Mouse (Mus musculus) cerebellum, postnatal 36 days (tissue): ENCODE results near the gene Gjb3.

Experiments used
- DNase-seq, 2 experiments: peaks; one replicate each; pipeline ENCODE4 v3.0.0; 2021 to 2022; ENCODE audit warnings: mixed read lengths in 2 of 2

Gjb3 gene

DNA sequence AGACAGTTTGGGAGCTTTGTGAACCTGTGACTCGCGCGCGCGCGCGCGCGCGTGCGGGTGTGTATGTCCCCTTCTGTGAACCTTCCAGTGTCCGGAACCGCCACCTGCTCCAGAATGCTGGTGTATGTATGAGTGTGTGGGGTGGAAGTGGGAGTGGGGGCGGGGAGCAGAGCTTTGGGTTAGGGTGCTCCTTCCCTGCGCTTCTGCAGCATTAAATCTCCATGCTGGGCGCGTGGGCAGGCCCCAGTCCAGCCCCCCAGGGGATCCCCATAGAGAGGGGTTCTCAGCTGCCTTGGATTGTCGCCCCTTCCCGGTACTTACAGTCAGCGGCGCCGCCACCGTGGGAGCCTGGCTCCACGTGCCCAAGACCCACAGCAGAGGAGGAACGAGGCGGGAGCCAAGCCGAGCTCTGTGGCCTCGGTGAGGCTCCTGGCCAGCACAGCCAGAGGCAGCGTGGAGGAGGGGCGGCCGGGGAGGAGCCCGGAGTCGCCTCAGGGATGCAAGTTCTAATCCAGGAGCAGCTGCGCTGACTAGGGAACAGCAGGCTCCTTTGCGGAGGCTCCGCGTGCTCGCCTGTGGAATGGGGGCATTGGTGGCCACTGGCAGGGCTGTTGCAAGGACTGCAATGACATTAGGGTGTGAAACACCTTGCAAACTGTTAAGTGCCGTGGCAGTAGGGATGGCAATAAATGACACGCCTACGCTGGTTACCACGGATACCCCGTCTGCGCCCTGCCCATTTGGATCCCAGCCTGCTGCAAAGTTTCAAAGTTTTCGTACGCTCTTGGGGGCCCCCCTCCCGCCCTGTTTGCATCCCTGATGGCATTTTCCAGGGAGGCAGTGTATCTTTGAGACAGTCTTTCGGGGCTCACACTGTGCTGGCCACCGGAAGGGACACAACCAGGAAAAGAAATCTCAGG lies at the start of gene Gjb3:
Gene Gjb3 (minus strand): TSS at position 664 of the 920 bp plus-strand sequence.
- DNase-seq: no peak

DNA sequence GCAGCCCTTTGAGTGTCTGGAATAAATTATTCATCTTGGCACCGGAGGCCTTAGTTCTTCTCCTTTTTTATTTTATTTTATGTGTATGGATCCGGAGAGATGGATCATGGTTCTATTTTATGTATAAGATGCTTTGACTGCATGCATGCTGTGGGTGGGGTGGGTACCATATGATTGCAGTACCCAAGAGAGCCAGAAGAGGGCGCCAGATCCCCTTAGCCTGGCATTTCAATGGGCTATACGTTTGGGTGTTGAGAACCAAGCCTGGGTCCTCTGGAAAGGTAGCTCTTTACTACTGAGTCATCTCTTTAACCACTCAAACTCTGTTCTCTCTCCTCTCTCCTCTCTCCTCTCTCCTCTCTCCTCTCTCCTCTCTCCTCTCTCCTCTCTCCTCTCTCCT lies 46.7 kb upstream of the Gjb3 start:
- DNase-seq: no peak

DNA sequence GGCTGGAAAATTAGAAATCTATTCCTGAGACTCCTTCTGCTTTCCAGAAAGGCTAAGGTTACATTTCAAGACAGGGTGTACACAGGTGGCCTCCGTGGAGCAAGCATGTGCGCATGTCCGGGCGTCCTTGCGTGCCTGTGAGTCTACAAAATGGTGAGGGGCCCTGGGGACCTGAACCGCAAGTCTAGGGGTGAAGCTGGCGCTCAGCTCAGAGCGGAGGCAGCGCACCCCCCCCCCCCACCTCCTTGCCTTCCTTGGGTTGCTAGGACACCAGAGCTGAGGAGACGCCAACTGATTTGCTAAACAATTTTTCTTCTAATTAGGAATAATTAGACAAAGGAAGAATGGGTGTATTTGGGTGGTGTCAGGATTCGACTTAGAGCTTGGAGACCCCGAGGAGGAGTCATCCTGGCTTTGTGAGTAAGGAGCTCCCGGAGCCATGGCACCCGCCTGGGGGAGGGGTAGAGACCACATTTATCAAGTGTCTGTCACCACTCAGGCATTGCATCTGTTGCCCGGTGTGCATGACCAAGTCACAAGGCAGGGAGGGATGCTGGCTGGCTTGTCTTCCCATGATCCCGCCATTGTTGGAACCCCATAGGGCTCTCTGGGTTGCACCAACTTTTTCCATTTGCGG lies 45.0 kb upstream of the Gjb3 start:
- no peak for DNase-seq

DNA sequence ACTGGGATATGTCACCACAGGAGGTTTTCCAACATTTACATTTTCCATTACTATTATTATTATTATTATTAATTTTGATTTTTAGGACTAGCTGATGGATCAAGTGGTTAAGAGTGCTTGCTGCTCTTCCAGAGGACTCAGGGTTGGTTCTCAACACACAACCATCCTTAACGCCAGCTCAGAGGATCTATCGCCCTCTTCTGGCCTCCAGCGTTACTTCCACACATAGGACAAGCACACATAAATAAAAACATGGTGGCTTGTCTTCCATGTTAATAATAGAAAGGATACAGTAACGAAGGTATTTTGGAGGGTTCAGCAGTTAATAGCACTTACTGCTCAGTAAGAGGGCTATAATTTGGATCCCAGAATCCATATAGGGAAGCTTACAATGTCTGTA lies 44.0 kb upstream of the Gjb3 start:
- no peak for DNase-seq

DNA sequence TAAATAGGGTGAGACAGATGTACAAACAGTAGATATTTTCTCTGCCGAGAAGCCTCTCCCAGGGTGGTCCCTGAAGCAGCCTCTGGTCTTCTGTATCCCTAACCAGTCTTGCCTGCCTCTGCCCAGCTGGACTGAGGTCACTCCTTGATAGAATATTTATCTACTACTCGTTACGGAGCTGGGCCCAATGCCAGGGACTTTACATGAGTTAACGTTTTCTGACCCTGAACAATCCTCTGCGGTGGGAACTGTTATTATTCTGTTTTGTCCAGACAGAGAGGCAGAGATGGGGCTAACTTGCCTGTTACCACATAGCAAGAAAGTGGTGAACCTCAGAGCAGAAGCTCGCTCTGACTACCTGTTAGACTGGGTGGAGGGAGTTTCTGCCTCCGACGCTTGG lies 42.8 kb upstream of the Gjb3 start:
- DNase-seq: no peak

DNA sequence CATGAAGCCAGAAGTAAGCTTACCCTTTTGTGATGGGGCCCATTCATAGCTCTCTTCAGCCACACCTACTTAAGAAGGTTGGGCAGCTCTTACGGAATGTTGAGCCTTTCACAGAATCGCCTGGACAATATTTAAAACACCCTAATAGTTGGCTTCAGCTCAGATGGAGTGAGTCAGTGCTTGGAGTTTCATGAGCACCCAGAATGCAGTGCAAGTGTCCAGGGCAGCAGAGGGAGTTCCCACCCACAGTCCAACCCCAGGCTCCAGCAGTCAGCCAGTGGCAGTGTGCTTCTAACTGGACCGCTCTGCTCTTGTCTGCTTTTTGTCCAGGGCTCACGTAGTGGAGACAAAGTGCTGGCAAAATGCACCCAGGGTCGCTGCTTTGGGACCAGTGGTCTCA lies 40.9 kb upstream of the Gjb3 start:
- no peak for DNase-seq

DNA sequence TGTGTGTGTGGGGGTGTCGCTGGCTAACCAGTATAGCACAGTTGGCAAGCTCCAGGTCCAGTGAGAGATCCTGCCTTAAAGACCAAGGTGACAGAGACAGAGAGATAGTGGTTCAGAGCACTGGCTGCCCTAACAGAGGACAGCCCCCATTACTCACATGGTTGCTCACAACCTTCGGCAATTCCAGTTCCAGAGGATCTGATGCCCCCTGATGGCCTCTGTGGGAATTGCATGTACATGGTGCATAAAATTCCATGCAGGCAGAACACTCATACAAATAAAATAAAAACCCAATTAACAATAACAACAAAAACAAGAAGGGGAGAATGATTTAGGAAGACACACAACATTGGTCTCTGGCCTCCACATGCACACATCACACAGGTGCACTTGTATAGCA lies 39.8 kb upstream of the Gjb3 start:
- DNase-seq: no peak

DNA sequence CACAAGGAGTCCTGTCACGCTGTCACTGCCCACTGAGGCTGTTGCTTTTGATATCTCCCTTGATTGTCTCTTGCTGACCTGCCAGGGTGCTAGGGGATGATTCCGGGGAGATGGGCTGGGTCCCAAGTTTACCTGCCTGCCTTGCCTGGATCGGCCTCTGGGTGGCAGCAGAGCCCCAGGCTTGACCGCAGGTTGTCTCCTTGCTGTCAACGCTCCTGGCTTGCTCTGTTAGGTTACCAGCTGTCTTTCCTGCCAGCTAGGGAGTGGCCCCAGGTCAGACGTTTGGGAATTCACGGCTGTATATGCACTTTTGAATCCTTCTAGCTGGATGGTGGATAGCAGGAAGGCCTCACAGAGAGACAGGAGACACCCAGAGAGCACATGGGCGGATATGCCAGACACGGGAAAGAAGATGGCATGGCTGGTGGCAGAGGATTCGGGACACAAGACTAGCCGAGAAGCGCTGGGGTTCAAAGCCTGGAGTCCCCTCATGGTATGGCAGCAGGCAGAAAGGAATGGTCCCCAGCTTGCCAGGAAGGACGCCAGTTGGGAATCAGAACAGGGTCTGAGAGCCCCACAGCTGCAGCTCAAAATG lies 37.8 kb upstream of the Gjb3 start:
- DNase-seq: peak; percentile 81 to 83

DNA sequence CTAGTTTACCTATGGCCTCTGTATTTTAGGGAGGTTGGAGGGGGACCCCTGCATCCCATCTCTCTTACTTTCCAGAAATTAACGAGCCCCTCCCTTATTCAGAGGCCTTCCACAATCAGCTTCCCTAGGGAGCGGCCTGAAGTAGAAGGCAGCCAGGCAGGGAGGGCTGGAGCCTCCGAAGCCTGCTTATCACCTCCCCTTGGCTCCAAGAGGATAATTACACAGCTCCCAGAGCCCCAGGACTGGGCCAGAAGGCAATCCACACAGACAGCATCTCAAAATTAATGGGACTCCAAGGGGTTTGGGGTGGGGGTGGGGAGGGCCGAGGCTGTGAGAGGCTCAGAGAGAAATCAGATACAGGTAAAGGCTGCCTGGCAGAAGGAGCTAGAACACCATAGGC lies 35.2 kb upstream of the Gjb3 start:
- no peak for DNase-seq

DNA sequence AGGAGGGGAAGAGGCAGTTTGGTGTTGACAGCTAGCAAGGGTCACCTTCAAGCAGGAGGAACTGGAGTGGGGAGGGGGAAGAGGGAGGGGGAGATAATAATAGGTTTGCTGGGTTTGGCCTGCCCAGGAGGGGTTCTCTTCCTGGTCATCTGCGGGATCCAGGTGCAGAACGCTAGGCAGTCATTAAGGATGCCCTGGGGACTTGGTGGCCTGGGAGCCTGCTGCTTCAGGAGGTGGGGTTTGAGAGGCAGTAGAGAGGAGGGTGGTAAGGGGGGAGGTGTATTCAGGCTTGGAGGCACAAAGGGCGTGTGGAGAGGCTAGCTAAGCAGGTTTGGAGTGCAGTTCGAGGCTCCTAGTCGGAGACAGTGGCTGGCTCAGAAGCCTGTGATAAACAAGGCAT lies 34.8 kb upstream of the Gjb3 start:
- DNase-seq: no peak

DNA sequence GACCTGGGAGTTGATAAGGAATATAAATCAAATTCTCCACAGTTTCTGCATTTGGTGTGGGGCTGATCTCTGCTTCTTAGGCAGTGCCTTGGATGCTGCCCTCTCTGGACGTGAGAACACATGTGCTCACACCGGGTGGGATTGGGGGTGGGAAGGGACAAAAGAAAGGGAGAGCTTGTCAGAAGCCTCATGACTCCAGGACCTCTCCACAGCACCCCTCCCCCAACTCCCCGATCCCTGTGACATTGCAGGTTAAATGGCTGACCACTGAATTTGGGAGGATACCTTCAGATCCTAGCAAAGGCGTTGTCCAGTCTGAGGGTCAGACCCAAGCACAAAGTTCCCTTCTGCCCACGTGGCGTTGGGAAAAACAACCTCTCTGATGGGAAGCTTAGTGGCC lies 33.8 kb upstream of the Gjb3 start:
- DNase-seq: no peak

DNA sequence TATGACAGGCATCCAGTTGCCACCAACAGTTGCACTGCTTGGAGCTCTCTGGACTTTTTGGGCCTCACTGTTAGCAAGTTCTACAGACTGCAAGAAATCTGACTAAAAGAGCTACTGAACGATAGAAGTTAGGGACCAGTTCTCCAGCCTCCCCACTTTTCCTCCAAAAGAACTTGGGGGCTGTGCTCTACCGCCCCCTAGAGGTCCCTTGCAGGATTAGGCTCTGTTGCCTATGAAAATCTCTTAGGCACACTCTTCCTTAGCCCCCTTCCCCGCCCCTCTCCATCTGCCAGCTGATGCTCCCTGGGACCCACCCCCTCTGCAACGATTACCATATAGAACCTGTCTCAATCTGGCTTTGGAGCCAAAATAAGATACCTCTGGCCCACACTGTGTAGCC lies 32.7 kb upstream of the Gjb3 start:
- no peak for DNase-seq

DNA sequence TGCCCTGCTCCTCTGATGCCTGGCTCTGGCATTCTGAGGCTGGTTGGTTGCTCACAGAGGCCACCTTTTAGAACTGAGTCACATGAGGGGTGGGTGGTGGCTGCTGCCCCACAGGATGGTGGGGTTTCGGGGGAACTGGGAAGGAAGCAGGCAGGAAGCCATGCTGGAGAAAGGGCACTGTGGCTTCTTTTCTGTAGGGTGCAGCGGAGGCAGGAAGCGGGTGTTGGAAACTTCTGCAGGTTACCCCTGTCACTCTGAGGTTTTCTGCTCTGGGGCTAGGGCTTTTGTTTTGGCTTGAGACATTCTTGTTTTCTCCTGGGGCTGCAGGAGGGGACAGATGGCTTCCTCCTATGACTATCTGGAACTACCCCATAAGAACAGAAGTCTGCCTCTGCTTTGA lies 31.9 kb upstream of the Gjb3 start:
- no peak for DNase-seq

DNA sequence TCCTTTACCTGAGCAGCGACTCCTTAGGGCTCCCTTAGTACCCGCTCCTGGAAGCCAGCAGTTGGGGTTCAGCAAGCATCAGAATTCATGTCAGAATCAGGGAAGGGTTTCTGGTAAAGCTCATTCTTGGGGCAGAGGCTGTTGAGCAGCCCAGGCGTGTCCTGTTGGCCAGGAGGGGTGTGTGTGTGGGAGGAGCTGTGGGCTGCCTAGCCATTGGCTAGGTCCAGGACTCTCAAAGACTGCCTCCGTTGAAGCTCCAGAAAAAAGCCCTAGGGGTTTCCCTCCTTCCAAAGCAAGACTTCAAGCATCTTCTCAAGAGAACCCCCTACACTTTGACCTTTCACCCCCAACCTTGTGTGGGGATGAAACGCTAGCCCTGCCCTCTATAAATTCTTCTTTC lies 27.4 kb upstream of the Gjb3 start, which contains the start of gene Gjb5:
Gene Gjb5 (minus strand): TSS at position 164 of the 400 bp plus-strand sequence.
- no peak for DNase-seq

DNA sequence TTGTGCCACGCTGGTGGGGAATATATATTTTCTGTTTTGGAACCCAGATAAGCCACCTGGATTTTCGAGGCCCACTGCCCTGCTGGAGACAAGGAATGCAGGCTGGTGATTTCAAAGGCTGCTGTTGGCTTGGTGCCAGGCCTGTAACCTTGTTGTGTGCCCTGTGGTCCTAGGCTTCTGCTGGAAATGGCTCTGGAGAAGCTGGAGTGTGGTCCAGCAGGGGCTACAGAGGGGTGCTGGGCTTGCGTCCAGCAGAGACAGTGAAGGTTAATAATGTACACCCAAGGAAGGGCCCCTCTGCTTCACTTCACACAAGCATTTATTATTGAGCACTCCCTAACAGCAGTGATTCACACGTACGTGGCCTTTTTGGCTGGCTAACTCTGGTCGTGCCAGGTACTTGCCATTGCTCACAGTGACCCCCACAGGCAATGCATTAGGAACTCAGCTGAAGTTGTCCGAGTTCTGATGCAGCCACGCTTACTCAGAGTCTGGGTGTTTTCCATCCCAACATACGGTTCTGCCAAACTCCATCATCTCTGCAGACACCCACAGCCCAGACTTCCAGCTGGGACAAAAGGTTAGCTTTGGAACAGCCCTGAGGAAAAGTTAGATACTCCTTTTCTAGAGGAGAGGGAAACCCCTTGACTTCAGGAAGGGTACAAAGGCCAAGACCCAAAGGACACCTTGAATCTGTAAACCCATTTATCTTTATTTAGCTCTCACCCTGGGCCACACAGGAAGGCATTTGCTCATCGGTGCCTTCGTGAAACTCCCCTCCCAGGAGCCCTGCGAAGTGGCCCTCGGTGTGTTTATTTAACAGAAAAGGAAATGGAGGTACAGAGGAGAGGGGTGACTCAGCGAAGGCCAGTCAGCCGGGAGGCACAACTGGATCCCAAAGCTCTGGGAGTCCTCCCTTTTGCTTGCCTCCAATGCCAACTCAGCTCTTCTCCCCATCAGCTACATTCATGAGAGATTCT lies 24.2 kb upstream of the Gjb3 start:
- no peak for DNase-seq

DNA sequence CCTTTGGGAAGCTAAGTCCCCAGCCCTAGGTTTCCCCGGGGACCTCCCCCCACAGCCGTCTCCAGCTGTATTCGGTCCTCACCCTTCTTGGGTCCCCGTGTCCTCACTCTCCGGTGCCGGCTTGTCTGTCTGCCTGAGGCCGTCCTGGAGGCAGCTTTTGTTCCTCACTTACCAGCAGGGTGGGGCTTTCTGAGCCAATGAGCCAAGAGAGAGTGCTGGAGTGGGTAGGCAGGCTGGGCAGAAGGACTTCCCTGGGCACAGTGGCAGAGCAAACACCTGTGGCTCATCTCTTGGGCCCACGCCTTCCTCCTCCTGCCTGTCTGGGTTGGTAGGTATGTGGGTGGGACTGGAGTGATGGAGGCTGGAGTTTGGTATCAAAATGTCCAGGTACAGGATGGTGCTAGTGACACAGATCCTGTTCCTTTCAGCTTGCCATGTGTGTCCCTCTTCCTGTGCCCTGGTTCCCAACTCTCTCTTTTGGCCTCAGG lies 23.4 kb upstream of the Gjb3 start, which contains the start of gene Gjb4:
Gene Gjb4 (minus strand): TSS at position 131 of the 488 bp plus-strand sequence.
- DNase-seq: no peak

DNA sequence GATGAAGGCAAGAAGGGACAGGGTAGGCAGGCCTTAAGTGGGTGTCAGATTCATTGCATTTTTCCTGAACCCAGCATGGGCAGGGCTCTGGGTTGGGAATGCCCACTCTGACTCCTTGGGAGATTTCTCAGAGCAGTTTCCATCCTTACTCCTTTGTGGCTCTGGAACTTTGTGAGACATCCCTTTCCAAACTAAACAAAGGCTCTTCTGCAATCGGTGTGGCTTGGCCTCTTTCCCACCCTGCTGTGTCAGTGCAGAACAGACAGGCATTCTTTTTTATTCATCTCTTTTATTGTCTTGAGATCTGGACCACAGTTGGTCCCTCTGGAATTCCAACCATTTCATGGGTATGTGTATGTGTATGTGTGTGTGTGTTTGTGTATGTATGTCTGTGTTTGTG lies 21.9 kb upstream of the Gjb3 start:
- no peak for DNase-seq

DNA sequence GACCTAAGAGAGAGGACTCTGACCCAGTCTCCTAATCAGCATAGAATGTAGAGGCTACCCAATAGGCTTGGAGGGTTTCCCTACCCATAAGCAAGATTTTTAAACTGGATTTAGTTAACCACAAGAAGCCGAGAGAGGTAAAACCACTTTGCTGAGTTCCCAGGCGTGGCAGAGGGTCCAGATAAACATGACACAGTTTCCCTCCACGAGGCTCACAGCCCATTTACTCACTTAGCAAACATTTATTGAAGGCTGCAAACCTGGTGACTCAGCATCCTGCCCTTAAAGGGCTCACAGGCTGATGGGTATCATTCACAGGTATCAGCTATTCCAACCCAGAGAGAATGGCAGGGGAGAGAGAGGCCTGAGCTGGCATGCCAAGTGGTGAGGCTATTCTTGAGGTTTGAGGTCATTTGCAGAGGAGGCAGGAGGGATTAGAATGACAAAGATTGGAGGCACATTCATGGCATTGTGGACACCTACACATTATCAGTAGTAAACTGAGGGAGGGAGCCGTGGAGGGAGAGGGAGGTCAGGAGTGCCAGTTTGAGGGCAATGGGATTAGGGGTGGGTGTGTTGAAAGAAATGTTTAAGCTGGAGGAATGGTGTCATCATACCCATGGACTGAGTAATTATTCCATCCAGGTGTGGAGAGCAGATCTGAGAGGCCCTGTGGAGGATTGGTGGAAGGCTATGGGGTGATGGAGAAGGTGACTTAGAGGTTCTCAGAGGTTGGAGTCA lies 19.1 kb upstream of the Gjb3 start:
- no peak for DNase-seq

DNA sequence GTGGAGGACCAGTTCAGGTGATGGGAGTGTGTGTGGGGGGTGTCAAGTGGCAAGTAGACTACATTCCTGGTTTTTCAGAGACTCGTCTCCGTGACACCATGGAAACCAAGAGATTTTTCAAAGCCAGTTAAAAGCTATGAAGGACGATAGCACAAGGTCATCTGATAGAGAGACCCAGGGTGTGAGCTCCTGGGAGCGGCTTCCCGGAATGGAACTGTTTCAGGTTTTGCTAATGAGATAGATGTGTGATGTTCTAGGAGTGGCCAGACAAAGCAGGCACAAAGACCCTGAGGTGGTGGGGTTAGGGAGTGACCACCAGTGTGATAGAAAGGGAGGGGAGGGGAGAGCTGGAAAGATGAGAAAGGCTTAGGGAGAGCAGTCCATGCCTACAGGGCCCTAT lies 14.4 kb upstream of the Gjb3 start:
- no peak for DNase-seq

DNA sequence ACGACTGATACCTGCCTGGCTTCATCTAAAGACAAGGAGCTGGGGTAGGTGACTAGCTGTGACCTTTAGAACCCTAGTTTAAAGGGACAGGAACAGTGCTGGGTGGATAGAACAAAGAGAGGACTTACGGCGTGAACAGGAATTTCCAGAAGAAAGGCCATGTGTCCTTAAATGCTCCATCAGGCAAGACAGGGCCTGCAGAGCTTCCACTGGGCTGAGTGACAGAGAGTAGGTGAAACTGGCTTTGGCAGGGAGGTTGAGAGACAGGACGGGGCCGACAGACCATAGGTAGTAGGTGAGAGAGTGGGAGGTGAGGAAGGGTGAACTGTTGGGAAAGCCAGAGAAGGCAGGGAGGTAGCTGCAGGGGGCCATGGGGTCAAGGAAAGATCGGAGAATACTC lies 10.7 kb upstream of the Gjb3 start:
- DNase-seq: no peak

DNA sequence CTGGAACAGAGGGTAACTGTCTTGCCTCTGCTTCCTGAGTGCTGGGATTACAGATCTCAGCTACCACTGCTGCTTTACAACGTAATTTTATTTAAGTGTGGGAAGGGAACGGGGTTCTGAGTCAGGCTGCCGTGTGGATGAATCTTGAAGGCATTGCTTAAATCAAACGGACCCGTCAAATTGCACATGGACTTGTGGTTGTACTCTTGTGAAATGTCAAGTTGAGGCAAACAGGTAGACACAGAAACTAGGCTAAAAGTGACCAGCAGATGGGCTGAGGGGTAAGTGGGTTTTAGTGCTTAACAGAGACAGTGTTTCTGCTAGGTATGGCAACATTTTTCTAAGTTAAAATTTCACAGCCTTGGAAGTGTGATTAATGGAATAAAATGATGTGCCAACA lies 7.0 kb upstream of the Gjb3 start:
- no peak for DNase-seq
